Mouse (Mus musculus) limb, embryonic 15.5 days (tissue): ENCODE results near the gene Zfp963. TPM values are rescaled to one million over a fixed set of nuclear protein-coding genes. Genes with fewer than 3 reads are reported as not detected.

Source experiments
- ATAC-seq: fragments of 200-750 bp; cut with Nextera tagmentation; 2 replicates; pipeline ENCODE4 v1.8.0; 2017; ENCODE audit warnings: low read depth, moderate TSS enrichment; ENCODE audit not compliant: insufficient number of reproducible peaks, low FRiP score, low TSS enrichment
- H3K27ac ChIP-seq: fragments of 300-500 bp; sonication (generic); 2 replicates; pipeline ENCODE4 v1.5.1; 2015; ENCODE audit warnings: moderate library complexity, mild to moderate bottlenecking, inconsistent platforms
- H3K27me3 ChIP-seq: fragments of 300-500 bp; sonication (generic); 2 replicates; pipeline ENCODE4 v1.6.1; 2015; ENCODE audit warnings: inconsistent platforms
- H3K36me3 ChIP-seq: fragments of 300-500 bp; sonication (generic); 2 replicates; pipeline ENCODE4 v1.6.1; 2015; ENCODE audit warnings: inconsistent platforms
- H3K4me1 ChIP-seq: fragments of 300-500 bp; sonication (generic); 2 replicates; pipeline ENCODE4 v1.6.1; 2015; ENCODE audit warnings: inconsistent platforms
- H3K4me2 ChIP-seq: fragments of 300-500 bp; sonication (generic); 2 replicates; pipeline ENCODE4 v1.6.1; 2015; ENCODE audit warnings: mild to moderate bottlenecking, inconsistent platforms
- H3K4me3 ChIP-seq: fragments of 300-500 bp; sonication (generic); 2 replicates; pipeline ENCODE4 v1.5.1; 2015; ENCODE audit warnings: mild to moderate bottlenecking, inconsistent platforms
- H3K9ac ChIP-seq: fragments of 300-500 bp; sonication (generic); 2 replicates; pipeline ENCODE4 v1.6.1; 2015; ENCODE audit warnings: inconsistent platforms
- H3K9me3 ChIP-seq: fragments of 300-500 bp; sonication (generic); 2 replicates; pipeline ENCODE4 v1.6.1; 2016; ENCODE audit warnings: inconsistent platforms
- WGBS: fragments of 180-500 bp; shearing (Covaris S2); methylation state at CpG from one replicate; pipeline ENCODE4 v1.1.7; 2015; 5-methylcytosine and 5-hydroxymethylcytosine counted together
- polyA plus RNA-seq: library from polyadenylated mRNA; unstranded; fragments of >200 nt; fragmentation: Nextera tagmentation; extraction: Ambion mirVana; gene quantifications from 2 replicates; pipeline ENCODE4 v1.2.1, GENCODE M21; 2015

Gene Zfp963
- 7.0 and 7.2 TPM in 2 replicates for polyA plus RNA-seq

DNA sequence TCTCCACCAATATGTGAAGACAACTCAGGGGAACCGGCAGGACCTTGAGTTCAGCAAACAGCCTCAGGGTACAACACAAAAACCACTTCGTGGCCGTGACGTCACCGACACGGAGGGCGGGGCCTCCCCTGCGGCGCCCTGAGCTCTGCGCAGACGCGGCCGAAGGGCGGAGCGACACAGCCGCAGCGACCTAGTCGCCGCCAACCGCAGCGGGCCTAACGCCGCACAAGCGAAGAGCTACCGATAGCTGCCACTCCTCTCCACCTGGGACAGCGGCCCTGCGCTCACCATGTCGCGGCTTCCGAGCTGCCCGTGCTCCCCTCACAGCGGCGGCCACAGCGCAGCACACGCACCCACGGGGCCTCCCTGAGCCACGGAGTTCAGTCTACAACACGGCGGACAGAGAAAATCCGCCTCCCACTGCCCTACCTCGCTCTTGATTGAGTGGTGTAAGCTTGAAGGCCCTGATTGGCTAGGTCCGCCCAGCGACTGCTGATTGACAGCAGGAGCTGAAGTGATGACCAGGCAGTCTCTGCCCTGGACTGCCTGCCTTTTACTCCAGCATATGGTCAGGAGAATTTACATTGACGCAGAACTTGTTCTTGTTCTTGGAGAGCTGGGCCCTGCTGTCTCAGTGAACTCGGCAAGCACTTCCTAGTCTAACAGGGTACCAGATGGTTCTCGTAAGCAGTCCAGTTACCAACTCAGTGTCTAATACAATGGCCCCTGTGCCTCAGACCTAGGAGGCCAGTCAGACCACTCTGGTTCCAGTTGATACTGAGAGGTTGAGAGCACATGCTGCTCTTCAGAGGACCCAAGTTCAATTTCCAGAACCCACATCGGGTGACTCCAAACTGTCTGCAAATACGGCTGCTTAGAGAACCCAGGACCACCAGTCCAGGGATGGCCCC lies at the start of gene Zfp963:
Zfp963 (minus strand) TSS at position 427 of the 911 bp plus-strand sequence.
- Histone ChIP-seq H3K27ac (peak within 1 kb of the TSS; percentile 100), H3K9me3 (no peaks in the 10 kb centered on the region), H3K4me2 (peak within 1 kb of the TSS; percentile 42), H3K4me1 (peaks cover 6% of the 10 kb centered on the region), H3K27me3 (no peaks in the 10 kb centered on the region), H3K9ac (peak within 1 kb of the TSS; percentile 95), H3K36me3 (peaks cover 8% of the 10 kb centered on the region; the same call in 1 of the 2 replicates), H3K4me3 (peak within 1 kb of the TSS; percentile 81)
- 3% methylated on average over 48 of the region's 48 CpGs for WGBS
- ATAC-seq: peak; percentile 99

DNA sequence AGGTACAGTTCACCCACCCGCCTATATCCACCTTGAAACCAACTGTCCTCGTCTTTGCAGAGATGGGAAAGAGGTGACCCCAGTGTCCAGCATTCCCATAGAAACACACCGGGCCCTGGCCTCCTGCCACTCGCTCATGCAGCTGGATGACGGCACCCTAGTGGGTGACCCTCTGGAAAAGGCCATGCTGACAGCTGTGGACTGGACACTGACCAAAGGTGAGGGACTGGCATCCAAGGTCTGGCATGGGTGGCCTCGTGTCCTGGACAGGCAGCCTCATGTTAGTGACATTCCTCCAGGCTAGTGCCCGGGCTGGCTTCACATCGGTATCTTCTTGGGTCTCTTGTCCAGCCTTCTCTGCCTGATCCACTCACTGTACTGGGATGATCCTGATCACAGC lies 49.5 kb upstream of the Zfp963 start:
- ATAC-seq: no peak
- H3K9me3 ChIP-seq: no peaks in the 10 kb centered on the region
- WGBS: 97% methylated on average over 8 of the region's 8 CpGs
- H3K4me1 ChIP-seq: no peaks in the 10 kb centered on the region
- H3K36me3 ChIP-seq: peaks cover 98% of the 10 kb centered on the region
- no peak overlapping the region for H3K27ac ChIP-seq
- no peaks in the 10 kb centered on the region for H3K27me3 ChIP-seq
- no peak overlapping the region for H3K9ac ChIP-seq
- H3K4me3 ChIP-seq: no peak overlapping the region
- no peak overlapping the region for H3K4me2 ChIP-seq

DNA sequence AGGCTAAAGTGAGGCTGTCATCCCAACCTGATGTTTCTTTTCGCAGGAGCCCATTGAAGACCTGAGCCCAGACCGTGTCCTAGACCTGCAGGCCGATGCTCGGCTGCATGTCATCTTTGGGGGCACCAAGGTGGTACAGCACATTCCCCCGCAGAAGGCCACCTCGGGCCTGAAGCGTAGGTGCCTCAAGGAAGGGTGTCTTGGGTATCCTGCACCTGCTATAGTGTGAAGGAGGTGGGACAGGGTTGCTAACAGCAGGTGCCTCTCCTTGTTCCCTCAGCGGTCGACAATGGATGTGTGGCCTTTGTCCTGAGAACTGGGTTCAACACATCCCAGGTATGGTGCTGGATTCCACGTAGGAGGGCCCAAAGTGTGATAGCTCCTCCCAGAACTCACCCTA lies 47.9 kb upstream of the Zfp963 start:
- Histone ChIP-seq H3K4me1 (peaks cover 4% of the 10 kb centered on the region), H3K27ac (no peak overlapping the region), H3K4me3 (no peak overlapping the region), H3K27me3 (no peaks in the 10 kb centered on the region), H3K36me3 (peaks cover 91% of the 10 kb centered on the region), H3K9me3 (no peaks in the 10 kb centered on the region), H3K4me2 (no peak overlapping the region), H3K9ac (no peak overlapping the region)
- WGBS: 93% methylated on average over 10 of the region's 10 CpGs
- ATAC-seq: no peak

DNA sequence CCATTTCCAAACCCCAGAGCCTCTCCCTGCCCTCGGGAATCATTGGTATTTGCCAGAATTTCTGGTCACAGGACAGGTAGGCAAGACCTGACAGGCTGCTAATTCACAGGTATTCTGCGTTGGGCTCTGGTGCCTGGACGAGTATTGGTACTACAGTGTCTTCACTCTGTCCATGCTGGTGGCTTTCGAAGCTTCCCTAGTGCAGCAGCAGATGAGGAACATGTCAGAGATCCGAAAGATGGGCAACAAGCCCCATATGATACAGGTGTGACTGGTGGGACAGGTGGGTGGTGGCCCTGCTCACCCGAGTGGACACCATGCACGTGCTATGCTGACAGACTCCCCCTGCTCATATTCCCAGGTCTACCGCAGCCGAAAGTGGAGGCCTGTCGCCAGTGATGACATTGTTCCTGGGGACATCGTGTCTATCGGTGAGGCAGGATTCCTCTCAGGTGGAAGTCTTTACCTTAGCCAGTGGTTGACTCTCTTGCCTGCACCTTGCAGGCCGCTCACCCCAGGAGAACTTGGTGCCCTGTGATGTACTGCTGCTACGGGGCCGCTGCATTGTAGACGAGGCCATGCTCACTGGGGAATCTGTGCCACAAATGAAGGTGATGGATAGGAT lies 47.1 kb upstream of the Zfp963 start:
- peaks cover 12% of the 10 kb centered on the region for H3K4me1 ChIP-seq
- H3K9ac ChIP-seq: no peak overlapping the region
- H3K27ac ChIP-seq: no peak overlapping the region
- no peak overlapping the region for H3K4me2 ChIP-seq
- no peaks in the 10 kb centered on the region for H3K27me3 ChIP-seq
- no peak for ATAC-seq
- 96% methylated on average over 16 of the region's 16 CpGs for WGBS
- H3K9me3 ChIP-seq: no peaks in the 10 kb centered on the region
- H3K4me3 ChIP-seq: no peak overlapping the region
- H3K36me3 ChIP-seq: peaks cover 82% of the 10 kb centered on the region

DNA sequence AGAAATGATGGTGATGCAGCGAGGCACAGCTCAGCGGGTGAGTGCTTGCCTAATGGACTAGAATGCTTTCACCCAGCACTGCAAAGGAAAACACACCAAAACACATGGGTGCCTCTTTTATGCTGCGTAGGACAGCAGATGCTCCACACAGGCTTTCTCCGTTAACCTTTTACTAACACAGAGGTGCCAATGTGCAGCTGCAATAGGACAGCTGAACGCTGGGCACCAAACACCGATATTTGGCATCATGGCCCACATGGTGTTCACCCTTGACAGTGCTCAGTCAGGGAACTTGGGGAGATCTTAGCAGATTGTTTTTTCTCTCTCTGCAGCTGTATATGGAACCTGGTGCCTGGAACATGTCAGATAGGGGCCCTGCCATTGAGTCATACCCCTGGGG lies 45.1 kb upstream of the Zfp963 start:
- no peak overlapping the region for H3K27ac ChIP-seq
- H3K36me3 ChIP-seq: peaks cover 65% of the 10 kb centered on the region
- no peak overlapping the region for H3K4me2 ChIP-seq
- H3K4me3 ChIP-seq: no peak overlapping the region
- H3K27me3 ChIP-seq: no peaks in the 10 kb centered on the region
- 92% methylated on average over 6 of the region's 6 CpGs for WGBS
- no peaks in the 10 kb centered on the region for H3K9me3 ChIP-seq
- peaks cover 17% of the 10 kb centered on the region for H3K4me1 ChIP-seq
- no peak overlapping the region for H3K9ac ChIP-seq
- no peak for ATAC-seq

DNA sequence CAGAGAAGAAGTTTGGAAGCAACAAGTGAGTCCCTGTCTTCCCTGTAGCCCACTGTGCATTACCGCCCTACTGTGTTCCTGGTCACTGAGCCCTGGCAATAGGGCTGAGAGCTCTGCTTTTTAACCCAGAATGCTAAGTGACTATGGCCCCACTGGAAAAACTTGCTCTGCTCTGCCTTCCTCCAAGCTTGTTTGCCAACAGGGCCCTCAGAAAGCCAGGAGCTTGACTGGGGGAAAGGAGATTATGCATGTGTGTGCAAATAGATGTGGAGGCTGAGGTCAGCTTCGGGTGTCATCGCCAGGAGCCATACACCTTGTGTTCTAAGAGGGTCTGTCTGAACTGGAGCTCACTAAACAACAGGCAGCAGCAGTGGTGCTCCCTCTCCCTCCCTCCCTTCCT lies 44.3 kb upstream of the Zfp963 start:
- Histone ChIP-seq H3K9ac (no peak overlapping the region), H3K4me2 (no peak overlapping the region), H3K36me3 (peaks cover 57% of the 10 kb centered on the region), H3K9me3 (no peaks in the 10 kb centered on the region), H3K27ac (no peak overlapping the region), H3K4me1 (peaks cover 17% of the 10 kb centered on the region), H3K27me3 (no peaks in the 10 kb centered on the region), H3K4me3 (no peak overlapping the region)
- ATAC-seq: no peak
- whole genome bisulfite sequencing: 95% methylated on average over 3 of the region's 3 CpGs

DNA sequence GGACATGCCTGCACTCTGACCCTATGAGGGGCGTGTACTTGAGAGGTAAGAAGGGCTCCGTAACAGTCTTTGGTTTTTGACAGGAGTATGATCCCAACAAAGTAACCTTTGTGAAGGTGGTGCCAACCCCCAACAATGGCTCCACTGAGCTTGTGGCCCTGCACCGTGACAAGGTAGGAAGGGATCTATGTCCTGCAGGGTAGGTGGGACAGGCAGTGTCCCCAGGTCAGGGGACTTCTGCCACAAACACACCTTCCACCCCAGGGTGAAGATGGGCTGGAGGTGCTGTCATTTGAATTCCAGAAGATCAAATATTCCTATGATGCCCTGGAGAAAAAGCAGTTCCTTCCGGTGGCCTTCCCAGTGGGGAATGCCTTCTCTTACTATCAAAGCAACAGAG lies 43.9 kb upstream of the Zfp963 start:
- peaks cover 17% of the 10 kb centered on the region for H3K4me1 ChIP-seq
- 92% methylated on average over 4 of the region's 4 CpGs for WGBS
- peaks cover 52% of the 10 kb centered on the region for H3K36me3 ChIP-seq
- no peak overlapping the region for H3K4me3 ChIP-seq
- H3K9ac ChIP-seq: no peak overlapping the region
- no peak for ATAC-seq
- no peaks in the 10 kb centered on the region for H3K9me3 ChIP-seq
- H3K4me2 ChIP-seq: no peak overlapping the region
- no peak overlapping the region for H3K27ac ChIP-seq
- no peaks in the 10 kb centered on the region for H3K27me3 ChIP-seq

DNA sequence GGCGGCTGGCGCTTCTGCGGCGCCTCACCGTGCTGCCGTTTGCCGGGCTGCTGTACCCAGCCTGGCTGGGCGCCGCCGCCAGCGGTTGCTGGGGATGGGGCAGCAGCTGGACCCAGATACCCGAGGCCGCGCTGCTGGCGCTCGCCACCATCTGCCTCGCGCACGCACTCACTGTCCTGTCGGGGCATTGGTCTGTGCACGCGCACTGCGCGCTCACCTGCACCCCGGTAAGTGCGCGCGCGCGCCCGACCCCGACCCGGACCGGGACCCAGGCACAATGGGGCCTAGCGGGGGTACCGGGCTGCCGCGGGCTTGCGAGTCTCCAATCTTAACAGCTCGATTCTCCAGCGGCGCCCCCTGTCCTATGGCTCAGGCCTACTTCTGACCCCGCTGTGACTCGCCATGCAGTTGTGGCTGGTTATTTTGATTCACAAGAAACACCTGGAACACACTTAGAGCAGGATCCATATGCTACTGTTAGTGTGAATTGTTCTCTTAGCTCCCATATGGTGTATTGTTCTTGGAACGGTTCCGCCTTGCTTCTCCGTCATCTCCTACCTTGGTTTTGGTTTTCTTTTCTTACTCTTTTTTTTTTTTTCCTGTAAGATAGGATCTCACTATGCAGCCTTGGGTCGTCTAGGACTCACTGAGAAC lies 41.8 kb upstream of the Zfp963 start:
- under 1% methylated on average over 43 of the region's 48 CpGs for WGBS
- no peaks in the 10 kb centered on the region for H3K9me3 ChIP-seq
- peak overlapping the region; percentile 79 for H3K4me3 ChIP-seq
- H3K27me3 ChIP-seq: no peaks in the 10 kb centered on the region
- H3K9ac ChIP-seq: peak overlapping the region; percentile 88
- H3K4me1 ChIP-seq: peaks cover 17% of the 10 kb centered on the region
- peak; percentile 68; the same call in 1 of the 2 replicates for ATAC-seq
- H3K36me3 ChIP-seq: peaks cover 31% of the 10 kb centered on the region
- H3K27ac ChIP-seq: peak overlapping the region; percentile 94
- H3K4me2 ChIP-seq: peak overlapping the region; percentile 68

DNA sequence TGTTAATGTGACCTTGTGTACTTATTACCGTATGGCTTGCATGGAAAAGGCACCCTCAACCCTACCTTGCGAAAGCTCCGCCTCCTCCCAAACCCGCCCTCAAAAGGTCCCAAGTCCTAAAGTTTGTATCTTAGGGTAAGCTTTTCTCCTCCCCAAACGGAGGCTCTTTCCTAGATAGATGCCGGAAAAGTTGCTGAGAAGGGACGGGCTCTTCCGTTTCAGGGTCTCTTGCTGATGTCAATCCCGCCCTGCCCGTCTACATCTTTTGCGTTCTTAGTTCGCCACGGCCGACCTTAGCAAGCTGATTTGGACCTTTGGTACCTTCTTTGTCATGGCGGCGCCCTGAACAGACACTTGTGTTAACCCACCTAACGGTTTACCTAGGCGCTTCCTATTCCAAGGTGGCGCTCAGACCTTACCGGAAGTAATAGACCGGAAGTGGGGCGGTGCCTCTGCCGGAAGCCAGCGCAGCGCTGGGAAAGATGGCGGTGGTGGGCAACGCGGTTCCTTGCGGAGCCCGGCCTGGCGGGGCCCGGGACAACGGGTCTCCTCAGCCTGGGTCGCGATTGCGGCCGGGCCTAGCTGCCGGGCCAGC lies 41.1 kb upstream of the Zfp963 start, which contains the start of the genes Atp13a1 and Zfp866:
Atp13a1 (plus strand) TSS at position 391 of the 595 bp plus-strand sequence.
Zfp866 (minus strand) TSS at position 406 of the 595 bp plus-strand sequence.
- Histone ChIP-seq H3K9me3 (no peaks in the 10 kb centered on the region), H3K36me3 (peaks cover 24% of the 10 kb centered on the region), H3K4me2 (peak within 1 kb of the TSS; percentile 68), H3K4me3 (peak within 1 kb of the TSS; percentile 79), H3K9ac (peak within 1 kb of the TSS; percentile 88), H3K27ac (peak within 1 kb of the TSS; percentile 94), H3K27me3 (no peaks in the 10 kb centered on the region), H3K4me1 (peaks cover 17% of the 10 kb centered on the region)
- under 1% methylated on average over 35 of the region's 38 CpGs for WGBS
- ATAC-seq: peak; percentile 87

DNA sequence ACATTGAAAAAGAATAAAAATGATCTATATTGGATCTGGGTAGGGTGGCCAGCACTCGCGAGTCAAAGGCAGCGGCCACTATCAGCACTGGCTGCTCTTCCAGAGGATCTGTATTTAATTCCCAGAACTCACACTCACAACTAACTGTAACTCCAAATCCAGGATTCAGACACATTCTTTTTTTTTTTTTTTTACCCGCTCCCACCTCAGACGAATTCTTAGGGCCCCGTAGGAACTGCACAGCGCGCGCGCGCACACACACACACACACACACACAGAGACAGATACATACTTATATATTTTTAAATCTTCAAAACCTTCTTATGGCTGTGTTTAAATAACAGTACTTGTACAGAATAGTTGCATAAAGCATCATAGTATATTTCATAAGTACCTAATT lies 40.6 kb upstream of the Zfp963 start:
- 33% methylated on average over 11 of the region's 11 CpGs for WGBS
- peak overlapping the region; percentile 68 for H3K4me2 ChIP-seq
- no peak for ATAC-seq
- no peaks in the 10 kb centered on the region for H3K9me3 ChIP-seq
- H3K27ac ChIP-seq: peak overlapping the region; percentile 94
- peak overlapping the region; percentile 79 for H3K4me3 ChIP-seq
- no peaks in the 10 kb centered on the region for H3K27me3 ChIP-seq
- peak overlapping the region; percentile 88 for H3K9ac ChIP-seq
- H3K36me3 ChIP-seq: peaks cover 19% of the 10 kb centered on the region
- H3K4me1 ChIP-seq: peaks cover 17% of the 10 kb centered on the region

DNA sequence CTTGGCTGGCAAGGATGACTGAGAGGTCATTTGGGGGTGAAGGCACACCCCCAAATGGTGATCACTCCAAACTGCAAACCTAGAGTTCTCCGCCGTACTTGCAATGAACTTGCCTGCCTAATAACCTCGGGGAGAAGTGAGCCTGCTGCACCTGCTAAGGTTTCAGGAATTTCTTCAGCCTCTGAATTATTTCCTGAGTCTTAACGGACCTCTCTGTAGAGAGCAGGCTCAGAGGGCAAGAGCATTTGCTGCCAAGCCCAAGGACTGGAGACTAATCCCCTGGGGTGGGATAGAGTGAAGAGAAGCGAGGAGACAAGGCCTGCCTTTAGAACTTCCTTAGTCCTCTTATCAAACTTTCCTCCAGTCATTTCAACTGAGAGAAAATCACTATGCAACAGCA lies 40.0 kb upstream of the Zfp963 start:
- no peak overlapping the region for H3K9ac ChIP-seq
- peaks cover 17% of the 10 kb centered on the region for H3K4me1 ChIP-seq
- no peak for ATAC-seq
- H3K27ac ChIP-seq: no peak overlapping the region
- H3K4me2 ChIP-seq: peak overlapping the region; percentile 68
- 0 out of 2 replicates have a peak overlapping the region, but pooled peaks have one; percentile 79 for H3K4me3 ChIP-seq
- 65% methylated on average over 5 of the region's 5 CpGs for WGBS
- H3K36me3 ChIP-seq: peaks cover 13% of the 10 kb centered on the region
- no peaks in the 10 kb centered on the region for H3K27me3 ChIP-seq
- no peaks in the 10 kb centered on the region for H3K9me3 ChIP-seq
